Mouse (Mus musculus) stomach, embryonic 16.5 days (tissue): ENCODE measurements at regions not wholly inside any gene's neighbourhood (a gene's known extent, or its start where the extent isn't known, plus 50 kb on each side); places are given as distances from the start of the nearest gene placed in this dataset.

Source experiments
- ATAC-seq: fragments of 200-750 bp; cut with Nextera tagmentation; 2 replicates; pipeline ENCODE4 v1.8.0; 2017; ENCODE audit warnings: moderate number of reproducible peaks, moderate TSS enrichment; ENCODE audit not compliant: insufficient read depth, low FRiP score
- H3K27ac ChIP-seq: fragments of 300-500 bp; sonication (generic); 2 replicates; pipeline ENCODE4 v1.5.1; 2014; ENCODE audit warnings: low read length
- H3K27me3 ChIP-seq: fragments of 300-500 bp; sonication (generic); 2 replicates; pipeline ENCODE4 v1.6.1; 2014; ENCODE audit warnings: low read length, control low read depth, mixed read lengths; ENCODE audit not compliant: control insufficient read depth, insufficient read depth
- H3K36me3 ChIP-seq: fragments of 300-500 bp; sonication (generic); 2 replicates; pipeline ENCODE4 v1.6.1; 2014; ENCODE audit warnings: low read length; ENCODE audit not compliant: control insufficient read depth, insufficient read depth
- H3K4me1 ChIP-seq: fragments of 300-500 bp; sonication (generic); 2 replicates; pipeline ENCODE4 v1.6.1; 2014; ENCODE audit warnings: low read length, control low read depth, mixed read lengths; ENCODE audit not compliant: control insufficient read depth, insufficient read depth
- H3K4me2 ChIP-seq: fragments of 300-500 bp; sonication (generic); 2 replicates; pipeline ENCODE4 v1.6.1; 2014; ENCODE audit warnings: low read depth, low read length, mixed read lengths
- H3K4me3 ChIP-seq: fragments of 300-500 bp; sonication (generic); replicated peaks from 2 replicates; pipeline ENCODE4 v1.5.1; 2014; ENCODE audit warnings: mild to moderate bottlenecking, low read length
- H3K9ac ChIP-seq: fragments of 300-500 bp; sonication (generic); 2 replicates; pipeline ENCODE4 v1.6.1; 2014; ENCODE audit warnings: low read length
- H3K9me3 ChIP-seq: fragments of 300-500 bp; sonication (generic); replicated peaks from 2 replicates; pipeline ENCODE4 v1.6.1; 2016; ENCODE audit warnings: low read length, control low read depth; ENCODE audit not compliant: control insufficient read depth
- WGBS: fragments of 180-500 bp; shearing (Covaris S2); extraction: QIAGEN DNeasy Blood & Tissue Kit; methylation state at CpG from one replicate; pipeline ENCODE4 v1.1.7; 2014; 5-methylcytosine and 5-hydroxymethylcytosine counted together

DNA sequence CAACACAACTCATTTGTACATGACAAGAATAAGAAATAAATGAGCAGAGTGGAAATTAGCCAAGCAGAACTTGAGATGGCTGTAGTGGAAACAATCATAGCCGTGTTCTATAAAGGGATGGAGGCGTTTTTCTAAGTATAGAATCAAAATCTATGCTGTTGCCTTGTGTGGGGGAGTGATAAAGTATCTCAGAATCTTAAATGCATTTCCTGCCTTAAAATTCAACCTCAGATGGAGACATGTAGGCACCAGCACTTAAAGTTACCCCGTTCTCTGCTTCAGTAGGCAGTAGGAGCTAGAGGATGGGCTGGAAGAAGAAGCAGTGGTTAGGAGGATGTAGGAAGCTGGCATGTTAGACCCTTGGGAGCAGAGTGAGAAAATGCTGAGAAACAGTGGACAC, 386.7 kb downstream of the Ptprc start:
- H3K4me2 ChIP-seq: no peak overlapping the region
- no peak for ATAC-seq
- H3K4me3 ChIP-seq: no peak overlapping the region
- no peak overlapping the region for H3K27ac ChIP-seq
- WGBS: 71% methylated on average over 3 of the region's 3 CpGs
- no peak overlapping the region for H3K9ac ChIP-seq
- no peaks in the 10 kb centered on the region for H3K27me3 ChIP-seq
- no peaks in the 10 kb centered on the region for H3K36me3 ChIP-seq
- no peaks in the 10 kb centered on the region for H3K9me3 ChIP-seq
- no peaks in the 10 kb centered on the region for H3K4me1 ChIP-seq

DNA sequence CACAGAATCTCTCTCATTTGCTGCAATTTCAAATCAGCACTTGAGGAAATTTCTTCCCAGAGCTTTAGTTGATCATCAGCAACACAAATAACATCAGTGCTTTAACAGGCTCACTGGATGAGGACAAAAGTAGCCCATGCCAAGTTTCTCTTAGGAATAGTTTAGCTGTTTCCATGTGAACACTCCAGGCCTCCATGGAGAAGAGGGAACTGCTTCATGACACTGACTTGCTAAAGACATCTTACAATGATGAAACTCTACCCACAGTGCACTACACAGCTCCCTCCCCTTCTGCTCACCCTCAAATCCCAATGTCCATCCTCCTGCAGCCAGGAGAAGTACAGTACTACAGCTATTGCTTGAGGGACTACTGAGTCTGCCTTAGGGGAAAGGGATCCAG, 388.9 kb downstream of the Ptprc start:
- no peak for ATAC-seq
- Histone ChIP-seq H3K4me1 (no peaks in the 10 kb centered on the region), H3K27me3 (no peaks in the 10 kb centered on the region), H3K4me2 (no peak overlapping the region), H3K9ac (no peak overlapping the region), H3K9me3 (no peaks in the 10 kb centered on the region), H3K27ac (no peak overlapping the region), H3K36me3 (no peaks in the 10 kb centered on the region), H3K4me3 (no peak overlapping the region)

GRCm38 (mm10) chr1:137774586-137774985, 400.9 kb downstream of the Ptprc start:
- H3K9me3 ChIP-seq: no peaks in the 10 kb centered on the region
- H3K27ac ChIP-seq: no peak overlapping the region
- no peaks in the 10 kb centered on the region for H3K36me3 ChIP-seq
- no peaks in the 10 kb centered on the region for H3K4me1 ChIP-seq
- H3K4me3 ChIP-seq: no peak overlapping the region
- no peaks in the 10 kb centered on the region for H3K27me3 ChIP-seq
- no peak overlapping the region for H3K9ac ChIP-seq
- ATAC-seq: no peak
- H3K4me2 ChIP-seq: no peak overlapping the region

DNA sequence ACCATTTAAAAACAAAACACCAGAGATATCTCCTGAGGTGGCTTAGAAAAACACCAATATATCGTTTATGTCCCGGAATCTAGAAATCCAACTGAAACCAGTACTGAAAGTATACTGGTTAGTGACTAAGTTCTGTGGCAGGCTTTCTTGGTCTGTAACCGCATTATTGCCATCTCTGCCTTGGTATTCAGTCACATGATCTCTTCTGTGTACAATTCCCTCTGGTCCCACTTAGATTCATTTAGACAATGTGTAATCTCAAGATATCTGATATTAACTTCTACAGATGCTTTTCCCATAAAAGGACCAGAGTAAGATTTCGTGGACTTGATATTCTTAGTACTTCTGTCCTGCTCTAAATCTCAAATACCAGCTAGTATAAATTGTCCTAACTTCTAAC, 414.7 kb downstream of the Ptprc start:
- Histone ChIP-seq H3K9ac (no peak overlapping the region), H3K4me2 (no peak overlapping the region), H3K36me3 (no peaks in the 10 kb centered on the region), H3K4me3 (no peak overlapping the region), H3K27me3 (no peaks in the 10 kb centered on the region), H3K4me1 (no peaks in the 10 kb centered on the region), H3K9me3 (no peaks in the 10 kb centered on the region), H3K27ac (no peak overlapping the region)
- no peak for ATAC-seq
- WGBS: 87% methylated on average over 4 of the region's 4 CpGs

GRCm38 (mm10) chr1:137751446-137751961, 424.0 kb downstream of the Ptprc start:
- Histone ChIP-seq H3K4me2 (no peak overlapping the region), H3K4me1 (no peaks in the 10 kb centered on the region), H3K36me3 (no peaks in the 10 kb centered on the region), H3K9ac (no peak overlapping the region), H3K27me3 (no peaks in the 10 kb centered on the region), H3K27ac (no peak overlapping the region), H3K4me3 (no peak overlapping the region), H3K9me3 (no peaks in the 10 kb centered on the region)
- WGBS: 79% methylated on average over 7 of the region's 7 CpGs
- no peak for ATAC-seq

- H3K4me3 ChIP-seq: no peak overlapping the region
- no peaks in the 10 kb centered on the region for H3K4me1 ChIP-seq
- WGBS: 93% methylated on average over 5 of the region's 5 CpGs
- H3K9ac ChIP-seq: no peak overlapping the region
- H3K4me2 ChIP-seq: no peak overlapping the region
- ATAC-seq: no peak
- H3K27me3 ChIP-seq: no peaks in the 10 kb centered on the region
- no peak overlapping the region for H3K27ac ChIP-seq
- H3K36me3 ChIP-seq: no peaks in the 10 kb centered on the region
- no peaks in the 10 kb centered on the region for H3K9me3 ChIP-seq
These were observed 424.6 kb downstream of the Ptprc start for GRCm38 (mm10) chr1:137750894-137751293.

GRCm38 (mm10) chr1:137746129-137746528, 429.4 kb downstream of the Ptprc start:
- H3K9ac ChIP-seq: no peak overlapping the region
- no peak overlapping the region for H3K27ac ChIP-seq
- H3K4me1 ChIP-seq: no peaks in the 10 kb centered on the region
- no peak overlapping the region for H3K4me3 ChIP-seq
- ATAC-seq: no peak
- no peaks in the 10 kb centered on the region for H3K9me3 ChIP-seq
- H3K36me3 ChIP-seq: no peaks in the 10 kb centered on the region
- H3K27me3 ChIP-seq: no peaks in the 10 kb centered on the region
- 56% methylated on average over 2 of the region's 2 CpGs for WGBS
- no peak overlapping the region for H3K4me2 ChIP-seq

- H3K4me2 ChIP-seq: no peak overlapping the region
- H3K27me3 ChIP-seq: no peaks in the 10 kb centered on the region
- no peak overlapping the region for H3K9ac ChIP-seq
- H3K27ac ChIP-seq: no peak overlapping the region
- no peak for ATAC-seq
- no peaks in the 10 kb centered on the region for H3K36me3 ChIP-seq
- WGBS: 31% methylated on average over 1 of the region's 1 CpGs
- no peaks in the 10 kb centered on the region for H3K4me1 ChIP-seq
- no peak overlapping the region for H3K4me3 ChIP-seq
- H3K9me3 ChIP-seq: no peaks in the 10 kb centered on the region
These were observed 437.2 kb downstream of the Ptprc start for GRCm38 (mm10) chr1:137738157-137738851.

- no peaks in the 10 kb centered on the region for H3K9me3 ChIP-seq
- no peak overlapping the region for H3K27ac ChIP-seq
- no peaks in the 10 kb centered on the region for H3K27me3 ChIP-seq
- no peaks in the 10 kb centered on the region for H3K36me3 ChIP-seq
- no peaks in the 10 kb centered on the region for H3K4me1 ChIP-seq
- H3K4me2 ChIP-seq: no peak overlapping the region
- H3K9ac ChIP-seq: no peak overlapping the region
- 78% methylated on average over 3 of the region's 3 CpGs for WGBS
- no peak for ATAC-seq
- no peak overlapping the region for H3K4me3 ChIP-seq
These were observed 471.6 kb downstream of the Ptprc start for GRCm38 (mm10) chr1:137703882-137704281.
